Mouse (Mus musculus): ENCODE data around the gene Ift43.
A peak's percentile ranks its signal among the peaks of the same experiment; 100 is the strongest.

Gene Ift43

DNA sequence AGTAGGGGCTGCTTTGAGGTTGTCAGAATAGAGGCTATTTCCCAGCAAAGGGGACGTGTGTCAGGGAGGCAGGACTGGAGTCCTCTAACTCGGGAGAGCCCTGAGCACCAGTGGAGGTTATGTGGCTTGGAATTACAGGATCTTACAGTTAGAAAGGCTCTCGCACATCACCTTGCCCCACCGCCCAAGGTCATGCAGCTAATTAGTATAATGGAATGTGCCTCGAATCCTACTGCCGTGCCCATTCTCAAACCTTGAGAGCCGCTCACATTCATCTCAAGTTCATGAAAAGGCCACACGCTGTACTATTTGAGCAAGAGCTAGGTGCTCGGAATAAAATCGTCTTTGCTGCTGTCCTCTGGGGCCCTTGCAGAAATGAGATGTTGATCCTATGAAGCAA, 47.4 kb downstream of the Ift43 start:
- no peak for DNase-seq (ENCODE audit: low spot score)

DNA sequence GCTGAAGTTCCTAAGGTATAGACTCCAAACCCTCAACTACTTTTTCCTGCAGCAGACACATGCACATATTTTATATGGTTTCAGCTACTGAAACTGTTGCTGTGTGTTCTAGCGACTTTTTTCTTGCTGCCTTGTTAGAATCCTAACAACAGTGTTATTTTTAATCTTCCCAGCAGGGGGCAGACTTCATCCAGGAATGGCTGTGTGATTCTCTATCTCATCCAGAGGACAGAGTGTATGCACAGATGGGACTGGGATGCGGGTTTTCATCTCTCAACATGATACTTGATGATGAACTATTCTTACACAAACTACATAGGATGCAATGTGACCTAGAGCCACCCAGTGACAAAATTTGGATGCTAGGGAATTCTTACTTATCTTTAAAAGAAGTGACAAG, 50.5 kb downstream of the Ift43 start:
- DNase-seq (ENCODE audit: low spot score) = peak; percentile 91

DNA sequence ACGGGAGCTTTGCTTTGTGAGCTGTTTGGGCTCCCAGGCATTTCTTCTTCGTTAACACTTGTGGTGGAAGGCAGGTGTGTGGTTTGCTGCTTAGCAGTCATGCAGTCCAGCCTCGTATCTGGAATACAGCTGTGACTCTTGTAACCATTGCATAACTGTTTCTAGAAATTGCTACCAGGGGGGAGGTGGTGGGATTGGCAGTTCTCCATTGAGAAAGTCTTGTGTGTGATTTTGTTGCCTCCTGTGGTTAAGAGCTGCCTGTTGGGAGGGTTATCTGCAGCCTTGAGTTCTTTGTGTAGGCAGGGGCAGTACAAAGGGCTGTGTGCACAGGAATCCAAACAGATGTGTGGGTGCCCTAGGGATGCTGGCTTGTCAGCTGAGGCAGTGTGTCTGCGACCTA, 53.4 kb downstream of the Ift43 start:
- DNase-seq (ENCODE audit: low spot score) = no peak

DNA sequence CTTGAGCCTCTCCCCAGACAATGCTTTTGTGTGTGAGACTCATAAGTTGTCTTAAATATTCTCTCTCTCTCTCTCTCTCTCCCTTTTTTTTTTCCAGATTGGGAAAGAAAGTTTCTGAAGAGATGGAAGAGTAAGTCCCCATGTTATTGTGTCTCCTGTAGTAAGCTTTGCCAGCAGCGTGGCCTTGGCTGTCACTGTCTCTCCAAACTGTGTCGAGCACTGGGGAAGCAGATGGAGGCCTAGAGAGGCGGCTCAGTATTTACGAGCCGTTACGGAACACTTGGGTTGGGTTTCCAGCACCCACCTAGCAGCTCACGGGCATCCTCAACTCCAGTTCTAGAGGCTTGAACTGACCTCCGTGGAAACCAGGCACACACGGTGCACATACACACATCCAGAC, 56.4 kb downstream of the Ift43 start:
- no peak for DNase-seq (ENCODE audit: low spot score)

DNA sequence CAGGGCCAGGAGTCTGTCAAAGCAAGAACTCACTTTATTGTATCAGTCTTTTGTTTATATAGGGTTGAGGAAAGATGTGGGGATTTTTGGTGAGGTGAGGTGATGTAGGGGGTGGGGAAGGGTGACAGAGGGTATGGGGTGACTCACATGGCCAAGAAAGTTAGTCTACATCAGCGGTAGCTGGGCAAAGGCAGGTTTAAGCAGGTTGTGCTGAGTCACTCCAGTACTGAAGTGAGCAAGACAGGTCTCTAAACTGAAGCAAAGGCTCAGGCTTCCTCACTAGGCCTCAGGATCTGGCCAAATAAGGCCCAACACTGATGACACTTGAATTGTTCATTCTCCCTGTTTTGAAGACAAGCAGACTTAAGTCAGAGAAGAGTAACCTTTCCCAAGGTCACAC, 60.0 kb downstream of the Ift43 start:
- no peak for DNase-seq (ENCODE audit: low spot score)

DNA sequence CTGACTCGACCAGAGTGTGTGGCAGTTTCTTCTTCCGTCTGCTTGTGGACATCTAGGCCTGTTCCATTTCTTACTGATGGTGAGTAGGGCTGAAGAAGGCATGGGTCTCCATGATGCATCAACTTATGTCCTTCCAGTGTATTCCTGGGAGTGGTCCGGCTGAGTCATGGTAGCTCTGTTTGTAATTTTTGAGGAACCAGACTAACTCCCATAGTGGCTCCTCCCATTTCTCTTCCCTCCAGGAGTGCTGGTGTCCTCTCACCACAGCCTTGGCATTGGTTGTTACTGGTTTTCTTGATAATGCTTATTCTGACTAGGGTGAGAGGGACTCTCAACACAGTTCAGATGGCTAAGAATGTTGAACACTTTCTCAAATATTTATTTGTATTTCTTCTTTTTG, 63.9 kb downstream of the Ift43 start:
- no peak for DNase-seq (ENCODE audit: low spot score)

DNA sequence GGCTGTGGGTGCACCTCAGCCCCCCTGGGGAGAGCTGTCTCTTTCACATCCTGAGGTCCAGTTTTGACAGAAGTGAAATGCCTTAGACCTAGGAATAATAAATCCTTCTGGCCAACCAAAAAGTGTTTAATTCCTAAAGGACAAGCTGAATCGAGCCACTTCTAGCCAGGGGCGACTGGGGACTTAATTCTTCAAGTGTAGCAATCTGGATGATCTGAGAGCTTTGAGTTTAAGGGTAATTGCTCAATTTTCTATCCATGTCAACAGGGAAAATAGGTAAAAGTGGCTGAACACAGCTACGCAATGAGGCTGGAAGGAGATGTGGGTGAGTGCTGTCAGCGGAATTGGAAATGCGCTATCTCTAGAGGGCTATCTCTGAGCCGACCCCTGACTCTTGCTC, 65.9 kb downstream of the Ift43 start:
- no peak for DNase-seq (ENCODE audit: low spot score)

DNA sequence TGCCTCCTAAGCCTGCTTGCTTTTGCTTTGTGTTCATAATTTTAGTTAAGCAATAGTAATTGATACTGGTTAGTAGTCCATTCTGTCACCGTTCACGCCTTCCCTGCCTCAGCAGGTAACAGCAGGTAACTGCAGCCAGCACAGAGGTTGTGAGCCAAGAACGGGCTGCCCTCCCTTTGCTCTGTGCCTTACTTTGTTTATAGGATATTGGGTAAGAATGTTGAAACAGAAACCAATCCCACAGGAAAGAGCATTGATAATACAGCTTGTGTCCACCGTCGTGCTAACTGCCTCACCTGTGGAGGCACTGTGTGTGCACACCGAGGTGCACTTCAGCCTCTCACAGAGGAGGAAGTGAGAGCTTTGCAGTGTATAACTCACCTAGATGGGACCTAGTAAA, 66.7 kb downstream of the Ift43 start:
- no peak for DNase-seq (ENCODE audit: low spot score)

DNA sequence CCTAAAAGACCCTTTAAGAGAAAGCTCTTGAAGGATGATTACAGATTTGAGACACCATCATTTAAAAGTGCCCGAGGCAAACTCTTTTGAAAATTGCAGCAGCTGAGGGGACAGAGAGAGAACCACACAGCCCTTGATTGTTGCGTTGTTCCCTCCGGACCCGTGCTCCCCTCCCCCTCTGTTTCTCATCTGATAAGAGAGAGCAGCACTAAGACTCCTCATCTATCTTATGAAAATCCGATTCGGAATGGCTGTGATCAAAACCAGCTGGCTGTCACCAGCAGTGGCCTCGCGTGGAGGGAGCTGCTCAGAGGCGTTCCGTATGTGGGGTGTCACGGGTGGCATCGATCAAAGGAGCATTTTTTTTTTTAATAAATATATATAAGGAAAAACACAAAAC, 69.6 kb downstream of the Ift43 start:
- peak; percentile 32 for DNase-seq (ENCODE audit: low spot score)

DNA sequence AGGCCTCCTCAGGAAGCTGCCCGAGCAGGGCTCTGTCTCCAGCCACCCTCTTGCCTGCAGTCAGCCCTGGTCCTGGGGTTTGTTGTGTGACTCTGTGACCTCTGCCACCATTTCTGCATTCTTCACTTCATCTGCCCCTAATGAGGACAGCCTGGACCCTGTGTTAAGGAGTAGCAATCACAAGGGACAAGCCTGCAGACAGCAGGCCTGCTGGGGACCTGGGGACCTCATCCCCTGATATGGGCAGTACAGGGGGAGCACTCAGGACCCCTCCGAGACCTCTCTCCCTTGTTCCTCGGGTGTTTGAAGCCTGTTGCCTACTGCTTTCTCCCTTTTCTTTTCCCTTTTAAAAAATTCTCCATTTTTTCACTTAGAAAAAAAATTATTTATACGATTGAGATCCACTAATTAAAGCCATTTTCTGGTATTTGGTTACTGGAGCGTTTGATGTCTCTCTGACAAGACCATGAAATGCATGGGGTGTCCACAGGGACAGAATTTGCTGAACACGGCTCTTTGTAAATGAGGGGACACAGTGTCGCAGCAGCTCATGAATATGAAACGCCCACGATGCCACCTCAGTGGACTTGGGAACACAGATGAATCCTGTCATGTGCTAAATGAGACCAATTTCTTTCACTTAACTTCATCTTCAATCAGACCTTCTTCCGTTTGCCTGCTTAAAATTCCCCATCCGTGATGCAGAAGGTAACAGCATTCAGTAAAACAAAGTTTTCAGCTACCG, 71.0 kb downstream of the Ift43 start:
- DNase-seq (ENCODE audit: low spot score) = no peak

DNA sequence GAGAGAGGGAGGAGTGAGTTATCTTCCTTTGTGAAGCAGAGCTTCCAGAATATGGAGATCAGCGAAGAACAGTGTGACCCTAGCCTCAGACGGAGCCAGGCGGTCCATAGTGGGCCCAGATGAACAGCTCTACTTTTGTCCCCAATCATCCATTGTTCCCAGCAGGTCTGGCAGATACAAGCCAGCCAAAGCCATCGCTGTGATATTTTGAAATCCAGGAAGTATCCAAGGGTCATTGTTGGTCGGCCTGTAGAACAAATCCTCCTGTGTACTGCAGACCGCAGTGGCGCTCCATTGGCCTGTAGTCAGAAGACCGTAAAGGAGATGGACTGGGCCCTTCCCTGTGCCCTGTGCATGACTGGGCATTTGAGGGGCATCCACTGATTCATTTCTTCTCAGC, 72.8 kb downstream of the Ift43 start:
- no peak for DNase-seq (ENCODE audit: low spot score)

DNA sequence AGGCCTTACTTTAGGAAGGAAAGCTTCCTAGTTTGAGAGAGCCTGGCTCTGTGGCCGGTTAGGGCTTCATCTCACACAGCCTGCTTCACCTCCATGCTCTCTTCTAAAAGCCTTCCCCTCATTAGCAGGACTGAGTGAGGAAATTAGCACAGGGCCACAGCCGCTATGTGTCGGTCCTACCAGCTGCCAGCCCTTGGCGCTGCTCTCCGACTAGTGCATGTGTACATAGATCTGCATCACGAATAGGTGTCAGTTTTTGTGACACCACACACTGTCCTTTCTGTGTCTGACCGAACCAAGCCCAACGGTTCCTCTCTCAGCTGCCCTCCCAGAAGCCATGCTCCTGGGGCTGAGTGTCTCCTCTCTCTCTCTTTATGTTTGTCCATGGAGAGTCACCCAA, 74.8 kb downstream of the Ift43 start:
- no peak for DNase-seq (ENCODE audit: low spot score)

DNA sequence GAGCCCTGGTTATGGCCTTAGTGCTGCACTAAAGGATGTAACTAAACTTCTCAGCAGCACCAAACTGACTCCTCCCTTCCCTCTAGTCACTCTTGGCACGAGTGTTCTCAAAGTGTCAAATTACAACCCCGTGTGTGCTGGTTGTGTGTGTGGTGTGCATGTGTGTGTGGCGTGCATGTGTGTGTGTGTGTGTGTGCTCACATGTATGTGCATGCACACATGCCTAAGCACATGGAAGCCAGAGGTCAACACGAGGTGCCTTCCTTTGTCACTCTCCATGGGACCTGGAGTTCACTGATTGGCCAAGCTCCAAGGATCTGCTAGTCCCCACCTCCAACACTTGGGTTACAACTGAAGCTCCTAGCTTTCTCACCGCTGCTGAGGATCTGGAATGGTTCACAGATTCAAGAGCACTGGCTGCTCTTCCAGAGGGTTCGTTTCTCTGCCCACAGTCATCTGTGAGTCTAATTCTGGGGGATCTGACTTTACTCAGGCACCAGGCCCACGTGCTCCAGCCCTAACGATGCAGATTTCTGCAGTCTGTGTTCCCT, 75.6 kb downstream of the Ift43 start:
- DNase-seq (ENCODE audit: low spot score) = peak; percentile 70

DNA sequence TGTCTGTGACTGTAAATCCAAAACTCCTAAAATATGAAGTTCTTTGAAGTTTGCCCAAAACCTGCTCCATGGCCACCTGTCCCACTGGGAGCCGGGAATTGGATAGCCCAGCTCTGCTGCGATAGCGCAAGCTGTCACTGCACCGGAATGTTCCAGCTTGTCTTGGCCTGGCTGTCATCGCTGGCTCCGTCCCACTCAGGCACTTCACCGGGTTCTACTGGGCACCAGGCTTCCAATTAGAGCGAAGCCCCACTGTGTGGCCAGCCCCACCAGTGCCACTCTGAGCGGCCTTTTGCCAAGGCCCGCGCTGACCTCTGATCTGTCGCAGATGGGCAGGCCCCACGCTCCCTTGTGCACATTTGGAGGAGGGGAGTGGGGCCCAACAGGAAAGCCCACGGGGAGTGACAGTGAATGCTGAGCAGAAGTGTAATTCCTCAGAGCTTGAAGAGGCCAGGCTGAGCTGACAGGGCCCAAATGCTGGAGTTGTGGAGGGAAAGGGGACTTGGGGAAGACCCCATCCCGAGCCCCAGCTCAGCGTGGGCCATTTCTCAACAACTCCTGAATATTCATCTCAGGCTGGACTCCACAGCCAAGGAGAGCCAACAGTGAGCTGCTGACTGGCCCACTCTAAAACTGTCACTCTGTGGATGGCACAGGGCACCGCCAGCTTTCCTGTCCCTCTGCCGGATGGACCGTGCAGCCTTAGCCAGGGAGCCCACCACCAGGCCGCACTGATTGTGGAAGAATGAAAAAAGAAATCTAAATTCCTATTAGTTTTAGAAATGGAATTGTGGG, 76.5 kb downstream of the Ift43 start:
- no peak for DNase-seq (ENCODE audit: low spot score)

DNA sequence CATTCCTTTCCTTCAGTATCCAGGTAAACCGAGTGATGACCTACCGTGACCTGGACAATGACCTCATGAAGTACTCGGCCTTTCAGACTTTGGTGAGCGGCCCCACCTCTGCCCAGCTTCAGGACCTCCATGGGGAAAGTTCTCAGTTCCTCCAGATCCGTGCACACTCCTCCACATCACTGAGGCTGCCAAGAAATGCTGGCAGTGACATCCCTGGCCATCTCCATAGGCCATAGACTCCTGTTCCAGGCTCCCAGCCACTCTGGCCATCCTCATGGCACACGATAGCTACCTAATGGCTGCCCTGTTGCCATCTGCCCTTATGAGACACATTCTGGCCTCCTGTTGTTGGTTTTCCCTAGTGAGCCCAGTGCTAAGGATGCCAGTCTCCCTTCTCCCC, 79.1 kb downstream of the Ift43 start:
- DNase-seq (ENCODE audit: low spot score) = no peak

DNA sequence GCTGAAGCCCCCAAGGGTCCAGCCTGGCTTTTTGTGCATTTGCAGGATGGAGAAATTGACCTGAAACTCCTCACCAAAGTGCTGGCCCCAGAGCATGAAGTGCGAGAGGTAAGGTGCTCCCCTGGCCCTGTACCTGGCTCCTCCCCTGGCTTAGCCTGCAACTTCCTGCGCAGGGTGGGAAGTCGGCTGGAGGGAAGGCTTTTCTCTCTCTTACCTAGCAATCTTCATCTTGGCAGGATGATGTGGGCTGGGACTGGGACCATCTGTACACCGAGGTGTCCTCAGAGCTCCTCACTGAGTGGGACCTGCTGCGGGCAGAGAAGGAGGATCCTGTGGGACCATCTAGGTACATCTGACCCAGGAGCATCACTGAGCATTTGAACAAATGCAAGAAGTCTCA, 79.6 kb downstream of the Ift43 start:
- DNase-seq (ENCODE audit: low spot score) = no peak

DNA sequence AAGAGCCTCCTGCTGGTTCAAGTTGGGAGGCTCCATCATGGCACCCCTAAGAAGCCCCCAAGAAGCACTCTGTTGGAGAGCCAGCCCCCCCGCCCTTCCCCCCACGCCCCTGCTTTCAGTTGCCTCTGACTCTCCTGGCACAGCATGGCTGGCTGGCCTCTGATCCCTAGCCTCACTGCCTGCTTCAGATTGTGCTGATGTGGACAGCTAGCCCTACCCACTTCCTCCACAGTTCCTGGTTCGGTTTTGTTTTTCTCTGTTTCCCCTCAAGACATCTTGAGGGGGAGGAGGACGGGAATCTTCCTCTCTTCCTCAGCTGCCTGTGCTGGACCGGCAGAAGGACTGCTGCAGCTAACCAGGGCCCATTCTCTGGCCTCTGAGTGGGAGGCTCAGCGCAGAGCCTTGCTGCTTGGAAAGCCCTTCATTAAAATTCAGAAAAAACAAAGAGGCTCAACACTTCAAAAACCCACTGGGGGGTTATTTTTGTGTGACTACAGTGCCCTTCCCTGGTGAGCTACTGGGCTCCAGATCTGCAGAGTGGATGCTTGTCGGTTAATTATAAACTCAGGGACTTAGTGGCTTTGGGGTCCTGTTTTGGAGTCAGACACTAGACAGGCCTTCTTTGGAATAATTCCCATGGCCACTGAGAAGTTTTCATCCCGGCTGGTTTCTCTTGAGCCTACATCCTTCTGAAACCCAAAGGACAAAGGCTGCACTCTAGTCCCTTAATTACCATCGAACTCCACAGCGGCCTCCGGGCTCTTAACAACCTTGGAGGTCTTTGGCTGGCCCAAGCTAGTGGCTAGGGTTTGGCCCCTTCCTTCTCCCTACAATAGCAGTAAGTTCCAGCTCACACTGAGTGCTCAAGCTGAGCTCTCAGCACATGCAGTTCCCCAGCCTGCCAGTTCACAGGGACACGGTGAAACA, 80.8 kb downstream of the Ift43 start:
- peak; percentile 52 for DNase-seq (ENCODE audit: low spot score)

DNA sequence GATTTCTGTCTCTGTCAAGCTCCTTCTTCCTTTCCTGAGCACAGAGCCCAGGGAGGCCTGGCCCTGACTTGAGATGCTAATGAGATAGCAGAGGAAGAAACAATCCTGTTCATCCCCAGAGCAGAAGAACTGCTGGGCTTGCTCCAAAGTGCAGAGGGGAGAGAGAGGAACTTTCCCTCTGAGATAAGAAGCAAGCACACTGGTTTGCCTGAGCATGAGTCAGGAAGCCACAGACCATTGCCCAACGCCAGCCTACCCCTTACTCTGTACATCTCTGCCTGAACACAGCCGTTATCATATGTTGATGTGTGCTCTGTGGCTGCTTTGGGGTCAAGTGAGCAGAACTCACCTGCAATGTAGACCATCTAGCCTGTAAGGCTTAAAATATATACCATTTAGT, 83.9 kb downstream of the Ift43 start:
- no peak for DNase-seq (ENCODE audit: low spot score)

DNA sequence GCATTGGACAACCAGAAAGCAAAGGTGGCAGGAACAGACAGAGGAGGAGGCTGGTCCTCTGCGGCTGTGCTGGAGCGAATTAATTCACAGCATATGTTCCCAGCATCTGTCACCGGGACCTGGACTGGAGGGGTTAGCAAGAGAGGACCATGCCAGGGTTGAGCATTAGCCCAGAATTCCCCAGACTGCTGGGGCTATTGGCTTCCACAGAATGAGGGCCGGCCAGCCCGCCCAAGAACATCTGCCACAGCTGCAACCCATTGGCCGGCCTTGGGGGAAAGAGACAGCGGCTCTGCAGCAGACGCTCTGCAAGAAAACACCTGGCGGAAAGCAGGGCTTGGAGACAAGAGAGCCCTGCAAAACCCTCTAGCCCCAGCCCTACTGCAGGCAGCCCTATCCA, 84.7 kb downstream of the Ift43 start:
- DNase-seq (ENCODE audit: low spot score) = peak; percentile 61

DNA sequence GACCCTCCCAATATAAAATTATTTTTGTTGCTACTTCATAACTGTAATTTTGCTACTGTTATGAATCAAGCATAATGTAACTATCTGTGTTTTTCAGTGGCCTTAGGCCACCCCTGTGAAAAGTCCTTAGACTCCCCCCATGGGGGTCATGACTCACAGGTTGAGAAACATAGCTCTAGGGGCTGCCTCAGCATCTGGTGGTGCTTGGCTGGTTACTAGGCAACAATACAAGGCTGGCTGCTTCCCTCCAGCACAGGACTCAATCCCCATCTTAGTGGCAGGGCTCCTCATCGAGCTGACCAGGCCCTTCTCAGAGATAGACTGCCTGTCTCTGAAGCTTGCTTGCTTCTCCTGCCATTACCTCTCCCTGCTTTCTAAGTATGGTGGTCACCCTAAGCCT, 86.4 kb downstream of the Ift43 start:
- no peak for DNase-seq (ENCODE audit: low spot score)

DNA sequence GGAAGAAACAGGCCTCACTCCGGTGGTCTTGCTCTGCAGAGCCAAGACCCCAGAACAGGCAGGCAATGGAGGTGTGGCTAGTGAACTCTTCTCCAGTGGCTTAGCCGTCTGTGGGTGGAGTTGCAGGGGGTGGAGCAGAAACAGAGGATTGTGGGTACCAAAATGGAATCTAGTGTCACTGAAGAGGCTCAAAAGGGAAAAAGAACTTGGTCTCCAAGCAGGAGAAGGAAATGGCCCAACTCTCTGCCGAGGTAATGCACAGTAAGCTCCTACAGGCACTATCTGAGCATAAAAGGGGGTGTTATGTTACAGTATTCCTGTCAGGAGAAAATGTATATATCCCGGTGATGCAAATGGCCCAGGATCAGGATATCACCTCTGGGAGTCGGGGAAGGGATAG, 86.9 kb downstream of the Ift43 start:
- DNase-seq (ENCODE audit: low spot score) = no peak

DNA sequence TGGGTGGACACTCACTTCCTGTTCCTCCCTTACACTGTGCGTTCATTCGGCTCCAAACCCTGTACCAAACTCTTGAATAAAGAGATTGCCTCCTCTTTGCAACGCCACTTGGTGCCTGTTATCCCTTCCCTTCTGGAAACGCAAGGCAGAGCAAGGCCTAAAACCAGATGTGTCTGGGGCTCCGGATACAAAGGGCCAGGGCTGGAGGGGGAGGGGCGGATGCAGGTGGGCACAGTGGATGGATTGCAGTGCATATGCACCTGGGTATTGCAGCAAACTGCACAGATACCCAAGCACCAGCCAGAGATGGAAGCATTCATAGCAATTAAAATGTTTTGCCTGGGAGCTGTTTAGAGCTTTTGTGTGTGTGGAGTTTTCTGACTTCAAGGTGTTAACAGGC, 91.0 kb downstream of the Ift43 start:
- DNase-seq (ENCODE audit: low spot score) = no peak

Data from embryo, embryonic 10.5 days (tissue).